Mouse (Mus musculus) embryonic facial prominence, embryonic 14.5 days (tissue): ENCODE data around the gene Fam49a. TPM values are rescaled to one million over a fixed set of nuclear protein-coding genes. Genes with fewer than 3 reads are reported as not detected.

Source experiments
- ATAC-seq: fragments of 200-750 bp; cut with Nextera tagmentation; 2 replicates; pipeline ENCODE4 v1.8.0; 2017; ENCODE audit warnings: low read depth, moderate number of reproducible peaks, moderate TSS enrichment
- DNase-seq: peaks from one replicate; pipeline ENCODE4 v3.0.0-alpha.2; 2015; ENCODE audit warnings: low spot score
- H3K27ac ChIP-seq: fragments of 300-500 bp; sonication (generic); replicated peaks from 2 replicates; pipeline ENCODE4 v1.5.1; 2014; ENCODE audit warnings: low read depth, mild to moderate bottlenecking, low read length, moderate library complexity
- H3K27me3 ChIP-seq: fragments of 300-500 bp; sonication (generic); replicated peaks from 2 replicates; pipeline ENCODE4 v1.6.1; 2014; ENCODE audit warnings: low read length; ENCODE audit not compliant: control insufficient read depth, insufficient read depth
- H3K36me3 ChIP-seq: fragments of 300-500 bp; sonication (generic); 2 replicates; pipeline ENCODE4 v1.6.1; 2014; ENCODE audit warnings: low read length, mixed read lengths; ENCODE audit not compliant: control insufficient read depth, insufficient read depth
- H3K4me1 ChIP-seq: fragments of 300-500 bp; sonication (generic); 2 replicates; pipeline ENCODE4 v1.6.1; 2014; ENCODE audit warnings: antibody characterized with exemption, low read length; ENCODE audit not compliant: control insufficient read depth, insufficient read depth
- H3K4me2 ChIP-seq: fragments of 300-500 bp; sonication (generic); 2 replicates; pipeline ENCODE4 v1.6.1; 2014; ENCODE audit warnings: low read depth, mild to moderate bottlenecking, low read length, moderate library complexity, mixed read lengths
- H3K4me3 ChIP-seq: fragments of 300-500 bp; sonication (generic); 2 replicates; pipeline ENCODE4 v1.5.1; 2014; ENCODE audit warnings: low read depth, mild to moderate bottlenecking, low read length
- H3K9ac ChIP-seq: fragments of 300-500 bp; sonication (generic); 2 replicates; pipeline ENCODE4 v1.6.1; 2014; ENCODE audit warnings: low read depth, mild to moderate bottlenecking, low read length, moderate library complexity, mixed read lengths
- H3K9me3 ChIP-seq: fragments of 300-500 bp; sonication (generic); 2 replicates; pipeline ENCODE4 v1.6.1; 2016; ENCODE audit warnings: low read length; ENCODE audit not compliant: control insufficient read depth
- WGBS: fragments of 180-500 bp; shearing (Covaris S2); extraction: QIAGEN DNeasy Blood & Tissue Kit; methylation state at CpG from one replicate; pipeline ENCODE4 v1.1.7; 2014; 5-methylcytosine and 5-hydroxymethylcytosine counted together
- polyA plus RNA-seq: library from polyadenylated mRNA; unstranded; fragments of >200 nt; fragmentation: Nextera tagmentation; extraction: Ambion mirVana; gene quantifications from 2 replicates; pipeline ENCODE4 v1.2.1, GENCODE M21; 2014

Gene Fam49a
- polyA plus RNA-seq, 1 experiment from 2014 or later: 16.0 TPM

- DNase-seq: no peak
Measured at GRCm38 (mm10) chr12:12278464-12278872, 16.5 kb downstream of the Fam49a start.

GRCm38 (mm10) chr12:12283702-12284288 lies 21.9 kb downstream of the Fam49a start:
- no peak for DNase-seq
- Histone ChIP-seq H3K9ac (no peak overlapping the region), H3K36me3 (no peaks in the 10 kb centered on the region), H3K9me3 (no peaks in the 10 kb centered on the region), H3K27ac (no peak overlapping the region), H3K4me1 (no peaks in the 10 kb centered on the region), H3K4me2 (no peak overlapping the region), H3K27me3 (no peaks in the 10 kb centered on the region), H3K4me3 (no peak overlapping the region)
- no peak for ATAC-seq
- 77% methylated on average over 10 of the region's 10 CpGs for WGBS

More at GRCm38 (mm10) chr12:12278464-12278872, 16.5 kb downstream of the Fam49a start:
- Histone ChIP-seq H3K4me1 (peaks cover 15% of the 10 kb centered on the region), H3K27ac (no peak overlapping the region), H3K27me3 (no peaks in the 10 kb centered on the region), H3K36me3 (no peaks in the 10 kb centered on the region), H3K9ac (no peak overlapping the region), H3K4me3 (no peak overlapping the region), H3K4me2 (no peak overlapping the region), H3K9me3 (no peaks in the 10 kb centered on the region)
- WGBS: 67% methylated on average over 7 of the region's 7 CpGs
- ATAC-seq: no peak

- Histone ChIP-seq H3K4me3 (no peak overlapping the region), H3K9ac (no peak overlapping the region), H3K9me3 (no peaks in the 10 kb centered on the region), H3K4me1 (no peaks in the 10 kb centered on the region), H3K36me3 (no peaks in the 10 kb centered on the region), H3K27ac (no peak overlapping the region), H3K4me2 (no peak overlapping the region), H3K27me3 (no peaks in the 10 kb centered on the region)
- ATAC-seq (no peak), DNase-seq (no peak)
- 72% methylated on average over 6 of the region's 6 CpGs for WGBS
Measured at GRCm38 (mm10) chr12:12284521-12284920, 22.6 kb downstream of the Fam49a start.

- Histone ChIP-seq H3K36me3 (no peaks in the 10 kb centered on the region), H3K4me1 (no peaks in the 10 kb centered on the region), H3K9ac (peak overlapping the region; percentile 32; the same call in 1 of the 2 replicates), H3K4me3 (no peak overlapping the region), H3K27me3 (no peaks in the 10 kb centered on the region), H3K4me2 (no peak overlapping the region), H3K27ac (no peak overlapping the region), H3K9me3 (no peaks in the 10 kb centered on the region)
- DNase-seq (no peak), ATAC-seq (no peak)
- WGBS: 52% methylated on average over 9 of the region's 9 CpGs
Measured at GRCm38 (mm10) chr12:12287131-12287786, 25.3 kb downstream of the Fam49a start.

GRCm38 (mm10) chr12:12287787-12288132 lies 25.8 kb downstream of the Fam49a start:
- 56% methylated on average over 6 of the region's 6 CpGs for WGBS
- no peak overlapping the region for H3K27ac ChIP-seq
- no peak overlapping the region for H3K4me2 ChIP-seq
- H3K9me3 ChIP-seq: no peaks in the 10 kb centered on the region
- no peaks in the 10 kb centered on the region for H3K36me3 ChIP-seq
- no peak for DNase-seq
- no peak overlapping the region for H3K9ac ChIP-seq
- H3K27me3 ChIP-seq: no peaks in the 10 kb centered on the region
- H3K4me1 ChIP-seq: peaks cover 1% of the 10 kb centered on the region; the same call in 1 of the 2 replicates
- no peak for ATAC-seq
- no peak overlapping the region for H3K4me3 ChIP-seq

GRCm38 (mm10) chr12:12288586-12288985 lies 26.6 kb downstream of the Fam49a start:
- WGBS: 70% methylated on average over 1 of the region's 1 CpGs

GRCm38 (mm10) chr12:12289636-12290035 lies 27.7 kb downstream of the Fam49a start:
- Histone ChIP-seq H3K36me3 (no peaks in the 10 kb centered on the region), H3K9ac (no peak overlapping the region), H3K27ac (no peak overlapping the region), H3K4me2 (no peak overlapping the region), H3K9me3 (no peaks in the 10 kb centered on the region), H3K4me3 (no peak overlapping the region), H3K27me3 (no peaks in the 10 kb centered on the region), H3K4me1 (peaks cover 8% of the 10 kb centered on the region; the same call in 1 of the 2 replicates)
- ATAC-seq: no peak
- DNase-seq: no peak
- WGBS: 69% methylated on average over 3 of the region's 3 CpGs

More at GRCm38 (mm10) chr12:12288586-12288985, 26.6 kb downstream of the Fam49a start:
- Histone ChIP-seq H3K9ac (no peak overlapping the region), H3K36me3 (no peaks in the 10 kb centered on the region), H3K4me3 (no peak overlapping the region), H3K27ac (no peak overlapping the region), H3K4me2 (no peak overlapping the region), H3K27me3 (no peaks in the 10 kb centered on the region), H3K4me1 (peaks cover 8% of the 10 kb centered on the region; the same call in 1 of the 2 replicates), H3K9me3 (no peaks in the 10 kb centered on the region)
- ATAC-seq: no peak
- no peak for DNase-seq

- Histone ChIP-seq H3K4me3 (no peak overlapping the region), H3K27ac (no peak overlapping the region), H3K9ac (no peak overlapping the region), H3K9me3 (no peaks in the 10 kb centered on the region), H3K27me3 (no peaks in the 10 kb centered on the region), H3K4me2 (no peak overlapping the region), H3K36me3 (no peaks in the 10 kb centered on the region), H3K4me1 (peaks cover 8% of the 10 kb centered on the region; the same call in 1 of the 2 replicates)
- ATAC-seq: 0 out of 2 replicates have a peak, but pooled peaks have one; percentile 18
- WGBS: 39% methylated on average over 5 of the region's 5 CpGs
- DNase-seq: no peak
Measured at GRCm38 (mm10) chr12:12292043-12292618, 30.2 kb downstream of the Fam49a start.
